Mouse (Mus musculus) induced T-regulatory cell, adult 2 months (primary cell): ENCODE data around the gene Rnf19b.

Source experiments
- DNase-seq: peaks from one replicate; pipeline ENCODE4 v3.0.0-alpha.2; 2012; ENCODE audit warnings: low read depth

The Rnf19b gene

GRCm38 (mm10) chr4:129058207-129059092, at the start of gene Rnf19b:
Rnf19b (plus strand) TSS chr4:129058271.
- DNase-seq = peak; percentile 63

- DNase-seq = peak; percentile 72
Measured at GRCm38 (mm10) chr4:129008672-129009071, 49.4 kb upstream of the Rnf19b start.

- no peak for DNase-seq
Measured at GRCm38 (mm10) chr4:129009521-129009920, 48.5 kb upstream of the Rnf19b start.

- no peak for DNase-seq
Measured at GRCm38 (mm10) chr4:129011604-129012121, 46.4 kb upstream of the Rnf19b start.

- no peak for DNase-seq
Measured at GRCm38 (mm10) chr4:129013151-129013864, 44.8 kb upstream of the Rnf19b start.

GRCm38 (mm10) chr4:129016329-129016728, 41.7 kb upstream of the Rnf19b start:
- DNase-seq = no peak

GRCm38 (mm10) chr4:129017150-129017549, 40.9 kb upstream of the Rnf19b start:
- peak; percentile 41 for DNase-seq

- no peak for DNase-seq
Measured at GRCm38 (mm10) chr4:129018788-129019435, 39.2 kb upstream of the Rnf19b start.

- peak; percentile 40 for DNase-seq
Measured at GRCm38 (mm10) chr4:129019788-129020187, 38.3 kb upstream of the Rnf19b start.

- DNase-seq = no peak
Measured at GRCm38 (mm10) chr4:129020454-129020853, 37.6 kb upstream of the Rnf19b start.

- no peak for DNase-seq
Measured at GRCm38 (mm10) chr4:129021426-129021825, 36.6 kb upstream of the Rnf19b start.

- no peak for DNase-seq
Measured at GRCm38 (mm10) chr4:129021886-129022285, 36.2 kb upstream of the Rnf19b start.

GRCm38 (mm10) chr4:129023884-129024283, 34.2 kb upstream of the Rnf19b start:
- DNase-seq = no peak

- no peak for DNase-seq
Measured at GRCm38 (mm10) chr4:129024775-129025174, 33.3 kb upstream of the Rnf19b start.

- no peak for DNase-seq
Measured at GRCm38 (mm10) chr4:129025707-129026106, 32.4 kb upstream of the Rnf19b start.

- peak; percentile 41 for DNase-seq
Measured at GRCm38 (mm10) chr4:129030746-129031145, 27.3 kb upstream of the Rnf19b start.

- peak; percentile 52 for DNase-seq
Measured at GRCm38 (mm10) chr4:129031408-129031965, 26.6 kb upstream of the Rnf19b start.

- peak; percentile 92 for DNase-seq
Measured at GRCm38 (mm10) chr4:129032133-129032962, 25.7 kb upstream of the Rnf19b start.

- peak; percentile 91 for DNase-seq
Measured at GRCm38 (mm10) chr4:129032963-129033951, 24.8 kb upstream of the Rnf19b start.

GRCm38 (mm10) chr4:129034224-129034623, 23.8 kb upstream of the Rnf19b start:
- peak; percentile 67 for DNase-seq
